Mouse (Mus musculus) lung, adult 2 months (tissue): ENCODE results near the gene 4931414P19Rik.

Experiments
- CTCF ChIP-seq: fragments of 200-500 bp; IDR thresholded peaks from 2 replicates; pipeline ENCODE4 v1.5.1; 2011; ENCODE audit warnings: mild to moderate bottlenecking, low read length, control low read depth; ENCODE audit not compliant: insufficient read depth
- POLR2A ChIP-seq: fragments of 200-500 bp; IDR thresholded peaks from 2 replicates; pipeline ENCODE4 v1.6.1; 2011; ENCODE audit warnings: low read depth, mild to moderate bottlenecking, control low read depth, low read length, borderline replicate concordance; ENCODE audit errors: extremely low read depth

- TF ChIP-seq POLR2A (no peak), CTCF (no peak)
Measured at GRCm38 (mm10) chr14:54609245-54609644, 3.5 kb upstream of the 4931414P19Rik start.
